Mouse (Mus musculus) yolk sac, embryonic 10.5 days (tissue): ENCODE data around the gene Cers1.

Source experiments
- DNase-seq: peaks from one replicate; pipeline ENCODE4 v3.0.0-alpha.2; 2017; ENCODE audit warnings: low spot score

The Cers1 gene

GRCm38 (mm10) chr8:70315624-70316510 is at the start of gene Cers1:
Gene Cers1, plus strand, starts transcription at chr8:70315775.
- DNase-seq: peak; percentile 71

- no peak for DNase-seq
These were observed 47.9 kb upstream of the Cers1 start for GRCm38 (mm10) chr8:70267674-70268073.

GRCm38 (mm10) chr8:70268311-70268710 is 47.3 kb upstream of the Cers1 start:
- no peak for DNase-seq

GRCm38 (mm10) chr8:70268799-70269565 is 46.6 kb upstream of the Cers1 start:
- no peak for DNase-seq

- peak; percentile 44 for DNase-seq
These were observed 42.6 kb upstream of the Cers1 start for GRCm38 (mm10) chr8:70272949-70273348.

GRCm38 (mm10) chr8:70274350-70274749 is 41.2 kb upstream of the Cers1 start:
- DNase-seq: no peak

GRCm38 (mm10) chr8:70276476-70276875 is 39.1 kb upstream of the Cers1 start:
- DNase-seq: peak; percentile 20

GRCm38 (mm10) chr8:70278175-70278574 is 37.4 kb upstream of the Cers1 start:
- no peak for DNase-seq

- no peak for DNase-seq
These were observed 36.3 kb upstream of the Cers1 start for GRCm38 (mm10) chr8:70279266-70279665.

- no peak for DNase-seq
These were observed 34.6 kb upstream of the Cers1 start for GRCm38 (mm10) chr8:70281001-70281400.

GRCm38 (mm10) chr8:70282603-70283135 is 32.9 kb upstream of the Cers1 start, which contains the start of gene Homer3:
Gene Homer3, plus strand, starts transcription at chr8:70282827.
- DNase-seq: peak; percentile 97

- peak; percentile 11 for DNase-seq
These were observed 32.2 kb upstream of the Cers1 start for GRCm38 (mm10) chr8:70283136-70284077.

- no peak for DNase-seq
These were observed 31.2 kb upstream of the Cers1 start for GRCm38 (mm10) chr8:70284421-70284820.

GRCm38 (mm10) chr8:70285304-70285703 is 30.3 kb upstream of the Cers1 start:
- DNase-seq: no peak

- DNase-seq: no peak
These were observed 28.8 kb upstream of the Cers1 start for GRCm38 (mm10) chr8:70286737-70287136.

GRCm38 (mm10) chr8:70293988-70294405 is 21.6 kb upstream of the Cers1 start:
- DNase-seq: no peak

- no peak for DNase-seq
These were observed 14.7 kb upstream of the Cers1 start for GRCm38 (mm10) chr8:70300881-70301280.

- DNase-seq: peak; percentile 94
These were observed 13.2 kb upstream of the Cers1 start, which contains the start of the genes Ddx49 and Cope for GRCm38 (mm10) chr8:70302358-70302890. Gene Ddx49, minus strand, starts transcription at chr8:70302489. Gene Cope, plus strand, starts transcription at chr8:70302518.

- no peak for DNase-seq
These were observed 12.7 kb upstream of the Cers1 start for GRCm38 (mm10) chr8:70302901-70303300.

- DNase-seq: no peak
These were observed 6.3 kb upstream of the Cers1 start for GRCm38 (mm10) chr8:70309311-70309710.

- DNase-seq: no peak
These were observed 2.2 kb upstream of the Cers1 start for GRCm38 (mm10) chr8:70313399-70313798.
